Mouse (Mus musculus): ENCODE measurements at regions not wholly inside any gene's neighbourhood (a gene's known extent, or its start where the extent isn't known, plus 50 kb on each side); places are given as distances from the start of the nearest gene placed in this dataset.

- H3K4me1 ChIP-seq (ENCODE audit: control insufficient read depth, insufficient read depth, low read length), result no peaks in the 10 kb centered on the region
- ATAC-seq (ENCODE audit: insufficient number of reproducible peaks, insufficient read depth, low FRiP score, low read depth), result no peak
Measured at GRCm38 (mm10) chr7:110699596-110699995, 68.4 kb upstream of the Ampd3 start.

GRCm38 (mm10) chr7:110701681-110702413 is 66.2 kb upstream of the Ampd3 start:
- Histone ChIP-seq H3K4me1 (ENCODE audit: control insufficient read depth, insufficient read depth, low read length) (0 out of 2 replicates have a peak, but pooled peaks cover 2% of the 10 kb centered on the region), H3K4me2 (replicated peaks; ENCODE audit: low read depth, low read length) (no peak overlapping the region), H3K27me3 (ENCODE audit: control insufficient read depth, insufficient read depth, low read length) (no peaks in the 10 kb centered on the region), H3K9me3 (ENCODE audit: control insufficient read depth, low read depth, low read length) (no peaks in the 10 kb centered on the region), H3K27ac (ENCODE audit: low read length) (no peak overlapping the region), H3K4me3 (ENCODE audit: low read depth, low read length) (no peak overlapping the region), H3K9ac (replicated peaks; ENCODE audit: low read depth, low read length) (no peak overlapping the region), H3K36me3 (ENCODE audit: control insufficient read depth, insufficient read depth, low read length) (no peaks in the 10 kb centered on the region)
- WGBS, result 59% methylated on average over 11 of the region's 11 CpGs
- ATAC-seq (ENCODE audit: insufficient number of reproducible peaks, insufficient read depth, low FRiP score, low read depth), result no peak

More at GRCm38 (mm10) chr7:110699596-110699995, 68.4 kb upstream of the Ampd3 start:
- 85% methylated on average over 11 of the region's 11 CpGs for WGBS
- Histone ChIP-seq H3K27ac (ENCODE audit: low read length) (no peak overlapping the region), H3K9ac (replicated peaks; ENCODE audit: low read depth, low read length) (no peak overlapping the region), H3K4me3 (ENCODE audit: low read depth, low read length) (no peak overlapping the region), H3K27me3 (ENCODE audit: control insufficient read depth, insufficient read depth, low read length) (no peaks in the 10 kb centered on the region), H3K36me3 (ENCODE audit: control insufficient read depth, insufficient read depth, low read length) (no peaks in the 10 kb centered on the region), H3K9me3 (ENCODE audit: control insufficient read depth, low read depth, low read length) (no peaks in the 10 kb centered on the region), H3K4me2 (replicated peaks; ENCODE audit: low read depth, low read length) (no peak overlapping the region)

- no peak overlapping the region for H3K4me3 ChIP-seq (ENCODE audit: low read depth, low read length)
- H3K27me3 ChIP-seq (ENCODE audit: control insufficient read depth, insufficient read depth, low read length), result no peaks in the 10 kb centered on the region
- H3K27ac ChIP-seq (ENCODE audit: low read length), result no peak overlapping the region
- H3K9me3 ChIP-seq (ENCODE audit: control insufficient read depth, low read depth, low read length), result no peaks in the 10 kb centered on the region
- ATAC-seq (ENCODE audit: insufficient number of reproducible peaks, insufficient read depth, low FRiP score, low read depth), result no peak
- 71% methylated on average over 6 of the region's 6 CpGs for WGBS
- no peak overlapping the region for H3K4me2 ChIP-seq (replicated peaks; ENCODE audit: low read depth, low read length)
- H3K36me3 ChIP-seq (ENCODE audit: control insufficient read depth, insufficient read depth, low read length), result no peaks in the 10 kb centered on the region
- 0 out of 2 replicates have a peak, but pooled peaks cover 5% of the 10 kb centered on the region for H3K4me1 ChIP-seq (ENCODE audit: control insufficient read depth, insufficient read depth, low read length)
- no peak overlapping the region for H3K9ac ChIP-seq (replicated peaks; ENCODE audit: low read depth, low read length)
Measured at GRCm38 (mm10) chr7:110702414-110702783, 65.6 kb upstream of the Ampd3 start.

- H3K4me1 ChIP-seq (ENCODE audit: control insufficient read depth, insufficient read depth, low read length), result 0 out of 2 replicates have a peak, but pooled peaks cover 7% of the 10 kb centered on the region
- no peak overlapping the region for H3K27ac ChIP-seq (ENCODE audit: low read length)
- no peak for ATAC-seq (ENCODE audit: insufficient number of reproducible peaks, insufficient read depth, low FRiP score, low read depth)
- H3K36me3 ChIP-seq (ENCODE audit: control insufficient read depth, insufficient read depth, low read length), result no peaks in the 10 kb centered on the region
- 69% methylated on average over 6 of the region's 6 CpGs for WGBS
- H3K4me2 ChIP-seq (replicated peaks; ENCODE audit: low read depth, low read length), result no peak overlapping the region
- no peak overlapping the region for H3K9ac ChIP-seq (replicated peaks; ENCODE audit: low read depth, low read length)
- no peaks in the 10 kb centered on the region for H3K27me3 ChIP-seq (ENCODE audit: control insufficient read depth, insufficient read depth, low read length)
- no peak overlapping the region for H3K4me3 ChIP-seq (ENCODE audit: low read depth, low read length)
- no peaks in the 10 kb centered on the region for H3K9me3 ChIP-seq (ENCODE audit: control insufficient read depth, low read depth, low read length)
Measured at GRCm38 (mm10) chr7:110705311-110706000, 62.5 kb upstream of the Ampd3 start.

GRCm38 (mm10) chr7:110706001-110706695 is 61.9 kb upstream of the Ampd3 start:
- Histone ChIP-seq H3K27ac (ENCODE audit: low read length) (no peak overlapping the region), H3K36me3 (ENCODE audit: control insufficient read depth, insufficient read depth, low read length) (no peaks in the 10 kb centered on the region), H3K27me3 (ENCODE audit: control insufficient read depth, insufficient read depth, low read length) (no peaks in the 10 kb centered on the region), H3K4me2 (replicated peaks; ENCODE audit: low read depth, low read length) (no peak overlapping the region), H3K4me3 (ENCODE audit: low read depth, low read length) (no peak overlapping the region), H3K9ac (replicated peaks; ENCODE audit: low read depth, low read length) (no peak overlapping the region), H3K4me1 (ENCODE audit: control insufficient read depth, insufficient read depth, low read length) (0 out of 2 replicates have a peak, but pooled peaks cover 7% of the 10 kb centered on the region), H3K9me3 (ENCODE audit: control insufficient read depth, low read depth, low read length) (peaks cover 2% of the 10 kb centered on the region; the same call in 1 of the 2 replicates)
- WGBS, result 74% methylated on average over 10 of the region's 10 CpGs
- no peak for ATAC-seq (ENCODE audit: insufficient number of reproducible peaks, insufficient read depth, low FRiP score, low read depth)

- H3K36me3 ChIP-seq (ENCODE audit: control insufficient read depth, insufficient read depth, low read length), result no peaks in the 10 kb centered on the region
- no peak overlapping the region for H3K9ac ChIP-seq (replicated peaks; ENCODE audit: low read depth, low read length)
- H3K27me3 ChIP-seq (ENCODE audit: control insufficient read depth, insufficient read depth, low read length), result no peaks in the 10 kb centered on the region
- 53% methylated on average over 10 of the region's 10 CpGs for WGBS
- H3K27ac ChIP-seq (ENCODE audit: low read length), result no peak overlapping the region
- H3K4me3 ChIP-seq (ENCODE audit: low read depth, low read length), result no peak overlapping the region
- no peak overlapping the region for H3K4me2 ChIP-seq (replicated peaks; ENCODE audit: low read depth, low read length)
- no peak for ATAC-seq (ENCODE audit: insufficient number of reproducible peaks, insufficient read depth, low FRiP score, low read depth)
- peaks cover 3% of the 10 kb centered on the region; the same call in 1 of the 2 replicates for H3K9me3 ChIP-seq (ENCODE audit: control insufficient read depth, low read depth, low read length)
- H3K4me1 ChIP-seq (ENCODE audit: control insufficient read depth, insufficient read depth, low read length), result 0 out of 2 replicates have a peak, but pooled peaks cover 7% of the 10 kb centered on the region
Measured at GRCm38 (mm10) chr7:110706696-110707087, 61.3 kb upstream of the Ampd3 start.

- Histone ChIP-seq H3K9ac (replicated peaks; ENCODE audit: low read depth, low read length) (no peak overlapping the region), H3K36me3 (ENCODE audit: control insufficient read depth, insufficient read depth, low read length) (no peaks in the 10 kb centered on the region), H3K9me3 (ENCODE audit: control insufficient read depth, low read depth, low read length) (peaks cover 3% of the 10 kb centered on the region; the same call in 1 of the 2 replicates), H3K4me1 (ENCODE audit: control insufficient read depth, insufficient read depth, low read length) (0 out of 2 replicates have a peak, but pooled peaks cover 7% of the 10 kb centered on the region), H3K4me2 (replicated peaks; ENCODE audit: low read depth, low read length) (no peak overlapping the region), H3K27me3 (ENCODE audit: control insufficient read depth, insufficient read depth, low read length) (no peaks in the 10 kb centered on the region), H3K27ac (ENCODE audit: low read length) (no peak overlapping the region), H3K4me3 (ENCODE audit: low read depth, low read length) (no peak overlapping the region)
- WGBS, result 76% methylated on average over 9 of the region's 9 CpGs
- no peak for ATAC-seq (ENCODE audit: insufficient number of reproducible peaks, insufficient read depth, low FRiP score, low read depth)
Measured at GRCm38 (mm10) chr7:110708116-110708515, 59.9 kb upstream of the Ampd3 start.

GRCm38 (mm10) chr7:110708781-110709180 is 59.2 kb upstream of the Ampd3 start:
- no peak overlapping the region for H3K27ac ChIP-seq (ENCODE audit: low read length)
- H3K27me3 ChIP-seq (ENCODE audit: control insufficient read depth, insufficient read depth, low read length), result no peaks in the 10 kb centered on the region
- WGBS, result 94% methylated on average over 3 of the region's 3 CpGs
- no peaks in the 10 kb centered on the region for H3K36me3 ChIP-seq (ENCODE audit: control insufficient read depth, insufficient read depth, low read length)
- H3K9me3 ChIP-seq (ENCODE audit: control insufficient read depth, low read depth, low read length), result peaks cover 3% of the 10 kb centered on the region; the same call in 1 of the 2 replicates
- no peak overlapping the region for H3K4me3 ChIP-seq (ENCODE audit: low read depth, low read length)
- no peak overlapping the region for H3K9ac ChIP-seq (replicated peaks; ENCODE audit: low read depth, low read length)
- H3K4me2 ChIP-seq (replicated peaks; ENCODE audit: low read depth, low read length), result no peak overlapping the region
- 0 out of 2 replicates have a peak, but pooled peaks cover 7% of the 10 kb centered on the region for H3K4me1 ChIP-seq (ENCODE audit: control insufficient read depth, insufficient read depth, low read length)
- ATAC-seq (ENCODE audit: insufficient number of reproducible peaks, insufficient read depth, low FRiP score, low read depth), result no peak
